Mouse (Mus musculus): ENCODE measurements around the gene Psmd13. TPM values are rescaled to one million over a fixed set of nuclear protein-coding genes. Genes with fewer than 3 reads are reported as not detected.

Psmd13 gene
- total RNA-seq, 2 experiments from 2014 or later, result 86.0 to 93.0 TPM

GRCm38 (mm10) chr7:140900220-140900619, 18.5 kb downstream of the Psmd13 start, which contains the start of gene Cox8b:
Gene Cox8b (minus strand): TSS chr7:140900446.
- intact Hi-C loops (cut with DNase I), result no loop called here
- no peak for DNase-seq (ENCODE audit: low spot score)

GRCm38 (mm10) chr7:140902036-140902875, 20.5 kb downstream of the Psmd13 start:
- DNase-seq (ENCODE audit: low spot score), result no peak

GRCm38 (mm10) chr7:140903212-140903611, 21.4 kb downstream of the Psmd13 start:
- DNase-seq (ENCODE audit: low spot score), result peak; percentile 20
- intact Hi-C loops (cut with DNase I), result loop anchor here (1.0 kb wide), 1 partner anchor 58 kb away; the partner anchor contains the start of gene Scgb1c1

More at GRCm38 (mm10) chr7:140902036-140902875, 20.5 kb downstream of the Psmd13 start:
- intact Hi-C loops (cut with DNase I), result no loop called here

GRCm38 (mm10) chr7:140905642-140906081, 23.9 kb downstream of the Psmd13 start:
- DNase-seq (ENCODE audit: low spot score), result no peak
- intact Hi-C loops (cut with DNase I), result loop anchor here (2.0 to 5.0 kb wide), 2 partner anchors 31 to 272 kb away; no protein-coding TSS in a partner anchor

GRCm38 (mm10) chr7:140907131-140907530, 25.4 kb downstream of the Psmd13 start:
- DNase-seq (ENCODE audit: low spot score), result no peak
- intact Hi-C loops (cut with DNase I), result loop anchor here (2.0 to 5.0 kb wide), 2 partner anchors 30 to 270 kb away; no protein-coding TSS in a partner anchor

- no peak for DNase-seq (ENCODE audit: low spot score)
- intact Hi-C loops (cut with DNase I), result loop anchor here (1.0 to 5.0 kb wide), 4 partner anchors 29 to 270 kb away; no protein-coding TSS in a partner anchor
Observed at GRCm38 (mm10) chr7:140907697-140908096, 25.9 kb downstream of the Psmd13 start.

- intact Hi-C loops (cut with DNase I), result loop anchor here (1.0 to 5.0 kb wide), 3 partner anchors 100 to 269 kb away; no protein-coding TSS in a partner anchor
- no peak for DNase-seq (ENCODE audit: low spot score)
Observed at GRCm38 (mm10) chr7:140908181-140908580, 26.4 kb downstream of the Psmd13 start.

GRCm38 (mm10) chr7:140908634-140909107, 26.9 kb downstream of the Psmd13 start:
- DNase-seq (ENCODE audit: low spot score), result peak; percentile 50
- intact Hi-C loops (cut with DNase I), result loop anchor here (1.0 to 5.0 kb wide), 3 partner anchors 100 to 269 kb away; no protein-coding TSS in a partner anchor

- intact Hi-C loops (cut with DNase I), result no loop called here
- no peak for DNase-seq (ENCODE audit: low spot score)
Observed at GRCm38 (mm10) chr7:140912293-140912692, 30.5 kb downstream of the Psmd13 start.

- intact Hi-C loops (cut with DNase I), result no loop called here
- DNase-seq (ENCODE audit: low spot score), result no peak
Observed at GRCm38 (mm10) chr7:140912846-140913482, 31.2 kb downstream of the Psmd13 start.

GRCm38 (mm10) chr7:140914031-140914690, 32.4 kb downstream of the Psmd13 start:
- DNase-seq (ENCODE audit: low spot score), result no peak
- intact Hi-C loops (cut with DNase I), result no loop called here

- intact Hi-C loops (cut with DNase I), result no loop called here
- DNase-seq (ENCODE audit: low spot score), result no peak
Observed at GRCm38 (mm10) chr7:140919911-140920310, 38.1 kb downstream of the Psmd13 start.

GRCm38 (mm10) chr7:140920418-140921029, 38.8 kb downstream of the Psmd13 start, which contains the start of gene Nlrp6:
Gene Nlrp6 (plus strand): TSS chr7:140920902.
- DNase-seq (ENCODE audit: low spot score), result no peak
- intact Hi-C loops (cut with DNase I), result no loop called here

- DNase-seq (ENCODE audit: low spot score), result no peak
- intact Hi-C loops (cut with DNase I), result no loop called here
Observed at GRCm38 (mm10) chr7:140921225-140921975, 39.6 kb downstream of the Psmd13 start.

- DNase-seq (ENCODE audit: low spot score), result no peak
- intact Hi-C loops (cut with DNase I), result no loop called here
Observed at GRCm38 (mm10) chr7:140922398-140923069, 40.8 kb downstream of the Psmd13 start.

GRCm38 (mm10) chr7:140923070-140923775, 41.5 kb downstream of the Psmd13 start:
- intact Hi-C loops (cut with DNase I), result no loop called here

GRCm38 (mm10) chr7:140927181-140927580, 45.4 kb downstream of the Psmd13 start:
- DNase-seq (ENCODE audit: low spot score), result no peak
- intact Hi-C loops (cut with DNase I), result no loop called here

More at GRCm38 (mm10) chr7:140923070-140923775, 41.5 kb downstream of the Psmd13 start:
- DNase-seq (ENCODE audit: low spot score), result no peak

Data from heart, postnatal 25 days (tissue).